Mouse (Mus musculus): Measurements from ENCODE around the gene Vmn2r18. TPM values are rescaled to one million over a fixed set of nuclear protein-coding genes. Genes with fewer than 3 reads are reported as not detected.

The Vmn2r18 gene
- 0.06 TPM in 1 of 2 replicates, not detected in the other for polyA plus RNA-seq (2015; fragmentation: Nextera tagmentation; extraction: Ambion mirVana)

DNA sequence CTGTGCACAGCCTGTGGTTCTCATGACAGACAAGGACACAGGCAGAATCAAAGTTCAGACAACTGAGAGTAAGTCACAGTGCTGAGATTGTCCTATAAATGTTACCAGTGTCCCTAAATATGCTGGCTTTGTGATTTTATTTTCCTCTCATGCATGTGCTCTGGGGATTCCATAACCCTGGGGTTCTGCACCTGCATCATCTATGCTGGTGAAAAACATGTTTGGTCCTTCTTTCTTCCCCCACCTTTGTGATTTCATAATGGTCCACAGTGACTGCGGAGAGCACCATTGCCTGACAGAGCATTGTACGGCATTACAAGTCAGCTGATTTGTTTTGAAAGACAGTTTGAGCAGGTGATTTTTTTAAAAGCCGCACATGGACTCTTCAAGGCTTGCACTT is at the start of gene Vmn2r18:
Gene Vmn2r18, minus strand, starts transcription at position 101 of the 400 bp plus-strand sequence.

DNA sequence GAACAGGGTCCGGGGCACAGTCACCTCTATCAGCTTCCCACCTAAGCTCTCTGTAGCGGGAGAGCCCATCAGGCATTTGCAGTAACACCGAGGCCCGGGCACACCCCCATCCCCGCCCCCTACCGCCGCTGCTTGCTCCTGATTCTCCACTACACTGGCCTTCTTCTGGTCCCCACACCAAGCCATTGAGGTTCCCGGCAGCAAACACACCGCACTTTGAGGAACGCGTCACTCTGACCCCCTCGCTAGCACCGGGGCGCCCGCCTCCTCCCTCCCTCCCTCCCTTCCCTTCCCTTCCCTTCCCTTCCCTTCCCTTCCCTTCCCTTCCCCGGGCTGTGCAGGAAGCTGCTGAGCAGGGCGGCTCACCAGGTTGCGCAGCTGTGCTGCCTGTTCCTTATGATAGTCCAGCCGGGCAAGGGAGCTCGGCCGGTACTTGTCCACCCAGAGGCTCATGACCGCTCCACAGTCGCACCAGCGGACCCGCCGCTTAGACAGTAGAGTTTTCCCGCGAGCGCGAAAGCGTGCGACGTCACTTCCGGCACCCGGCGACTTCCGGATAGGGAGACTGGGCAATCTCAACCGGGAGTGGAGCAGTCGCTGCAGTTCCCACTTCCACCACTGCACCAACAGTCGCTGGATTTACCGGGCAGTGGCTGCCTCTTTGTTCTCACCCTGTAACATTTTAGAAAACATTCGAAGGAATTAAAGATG is 45.0 kb upstream of the Vmn2r18 start, which contains the start of gene Rfc3:
Gene Rfc3, minus strand, starts transcription at position 543 of the 711 bp plus-strand sequence.

Other genes with a start within 250 kb of the Vmn2r18 start
- not detected in 2 replicates for gene Gm42906, start 177.9 kb downstream of the Vmn2r18 start, polyA plus RNA-seq (2015; fragmentation: Nextera tagmentation; extraction: Ambion mirVana)
- gene Rfc3, start 45.2 kb upstream of the Vmn2r18 start, polyA plus RNA-seq (2015; fragmentation: Nextera tagmentation; extraction: Ambion mirVana): 44.8 and 48.7 TPM in 2 replicates